Mouse (Mus musculus) embryonic facial prominence, embryonic 11.5 days (tissue): ENCODE results near the gene Sp100. TPM values are rescaled to one million over a fixed set of nuclear protein-coding genes. Genes with fewer than 3 reads are reported as not detected.
"Not testable (repeated sequence)": the region's sequence is repeated elsewhere in the genome, so short reads cannot be mapped to it uniquely, and the experiment has no call there.

ENCODE experiments used
- ATAC-seq: fragments of 200-750 bp; cut with Nextera tagmentation; replicated peaks from 2 replicates; pipeline ENCODE4 v1.8.0; 2017; ENCODE audit warnings: low read depth; ENCODE audit not compliant: insufficient number of reproducible peaks, low FRiP score, low TSS enrichment
- DNase-seq: peaks from one replicate; pipeline ENCODE4 v3.0.0-alpha.2; 2015; ENCODE audit warnings: low spot score
- H3K27ac ChIP-seq: fragments of 300-500 bp; sonication (generic); replicated peaks from 2 replicates; pipeline ENCODE4 v1.5.1; 2014; ENCODE audit warnings: mild to moderate bottlenecking, low read depth, low read length, control low read depth
- H3K27me3 ChIP-seq: fragments of 300-500 bp; sonication (generic); 2 replicates; pipeline ENCODE4 v1.6.1; 2014; ENCODE audit warnings: mild to moderate bottlenecking, low read length, moderate library complexity, mixed read lengths; ENCODE audit not compliant: control insufficient read depth, insufficient read depth
- H3K36me3 ChIP-seq: fragments of 300-500 bp; sonication (generic); replicated peaks from 2 replicates; pipeline ENCODE4 v1.6.1; 2014; ENCODE audit warnings: low read depth, mild to moderate bottlenecking, low read length, moderate library complexity, mixed read lengths; ENCODE audit not compliant: control insufficient read depth, insufficient read depth
- H3K4me1 ChIP-seq: fragments of 300-500 bp; sonication (generic); 2 replicates; pipeline ENCODE4 v1.6.1; 2014; ENCODE audit warnings: low read length, mixed read lengths; ENCODE audit not compliant: control insufficient read depth, insufficient read depth
- H3K4me2 ChIP-seq: fragments of 300-500 bp; sonication (generic); 2 replicates; pipeline ENCODE4 v1.6.1; 2014; ENCODE audit warnings: low read depth, mild to moderate bottlenecking, control low read depth, low read length, moderate library complexity
- H3K4me3 ChIP-seq: fragments of 300-500 bp; sonication (generic); 2 replicates; pipeline ENCODE4 v1.5.1; 2014; ENCODE audit warnings: low read depth, low read length, control low read depth
- H3K9ac ChIP-seq: fragments of 300-500 bp; sonication (generic); replicated peaks from 2 replicates; pipeline ENCODE4 v1.6.1; 2014; ENCODE audit warnings: mild to moderate bottlenecking, control low read depth, low read length
- H3K9me3 ChIP-seq: fragments of 300-500 bp; sonication (generic); replicated peaks from 2 replicates; pipeline ENCODE4 v1.6.1; 2016; ENCODE audit warnings: mild to moderate bottlenecking, low read length, inconsistent platforms, mixed read lengths; ENCODE audit not compliant: control insufficient read depth
- WGBS: fragments of 180-500 bp; shearing (Covaris S2); extraction: QIAGEN DNeasy Blood & Tissue Kit; methylation state at CpG from one replicate; pipeline ENCODE4 v1.1.7; 2014; 5-methylcytosine and 5-hydroxymethylcytosine counted together
- polyA plus RNA-seq: library from polyadenylated mRNA; unstranded; fragments of >200 nt; fragmentation: Nextera tagmentation; extraction: Ambion mirVana; gene quantifications from 2 replicates; pipeline ENCODE4 v1.2.1, GENCODE M21; 2014

Sp100 gene
- polyA plus RNA-seq, 1 experiment from 2014 or later, result 0.25 TPM

GRCm38 (mm10) chr1:85617161-85617560 lies 32.6 kb upstream of the Sp100 start:
- H3K4me1 ChIP-seq, H3K4me2 ChIP-seq, H3K9me3 ChIP-seq, H3K27me3 ChIP-seq, DNase-seq, H3K4me3 ChIP-seq, H3K27ac ChIP-seq, H3K9ac ChIP-seq, H3K36me3 ChIP-seq, ATAC-seq: not testable (repeated sequence)
- WGBS, result 64% methylated on average over 4 of the region's 5 CpGs

- not testable (repeated sequence) for H3K27ac ChIP-seq, H3K27me3 ChIP-seq, ATAC-seq, H3K36me3 ChIP-seq, H3K9me3 ChIP-seq, DNase-seq, H3K4me3 ChIP-seq, H3K4me1 ChIP-seq, H3K4me2 ChIP-seq, H3K9ac ChIP-seq
- WGBS, result 54% methylated on average over 1 of the region's 1 CpGs
Measured at GRCm38 (mm10) chr1:85618689-85619088, 31.1 kb upstream of the Sp100 start.

- not testable (repeated sequence) for DNase-seq, H3K9ac ChIP-seq
- WGBS, result 64% methylated on average over 3 of the region's 3 CpGs
Measured at GRCm38 (mm10) chr1:85636936-85637335, 12.9 kb upstream of the Sp100 start.

GRCm38 (mm10) chr1:85638144-85638543 lies 11.6 kb upstream of the Sp100 start:
- H3K9me3 ChIP-seq, H3K4me3 ChIP-seq, H3K4me2 ChIP-seq, H3K27ac ChIP-seq, H3K36me3 ChIP-seq, ATAC-seq, H3K27me3 ChIP-seq, DNase-seq, H3K9ac ChIP-seq, H3K4me1 ChIP-seq: not testable (repeated sequence)
- WGBS, result 84% methylated on average over 4 of the region's 4 CpGs

More at GRCm38 (mm10) chr1:85636936-85637335, 12.9 kb upstream of the Sp100 start:
- H3K27me3 ChIP-seq, H3K9me3 ChIP-seq, H3K4me2 ChIP-seq, H3K4me3 ChIP-seq, ATAC-seq, H3K36me3 ChIP-seq, H3K4me1 ChIP-seq, H3K27ac ChIP-seq: not testable (repeated sequence)

DNA sequence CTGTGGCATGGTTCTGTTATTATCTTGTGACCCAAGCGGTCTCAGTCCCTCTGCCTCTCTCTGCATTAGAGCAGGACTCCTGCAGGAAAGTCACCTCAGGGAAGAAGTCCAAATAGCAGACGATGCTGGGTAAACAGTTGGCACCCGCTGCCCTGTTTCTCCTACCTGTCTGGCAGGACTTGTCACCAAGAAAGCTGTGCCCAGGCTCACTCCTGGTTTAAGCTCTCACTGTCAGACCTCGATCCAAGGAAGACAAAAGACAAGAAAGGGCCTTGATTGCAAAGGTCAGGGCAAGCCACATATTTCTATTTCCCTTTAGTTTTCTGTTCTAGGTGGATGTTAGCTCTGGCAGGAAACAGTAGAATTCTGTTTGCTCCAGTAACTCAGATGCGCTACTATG lies 736 bp downstream of the Sp100 start:
- ATAC-seq, result not testable (repeated sequence)

DNA sequence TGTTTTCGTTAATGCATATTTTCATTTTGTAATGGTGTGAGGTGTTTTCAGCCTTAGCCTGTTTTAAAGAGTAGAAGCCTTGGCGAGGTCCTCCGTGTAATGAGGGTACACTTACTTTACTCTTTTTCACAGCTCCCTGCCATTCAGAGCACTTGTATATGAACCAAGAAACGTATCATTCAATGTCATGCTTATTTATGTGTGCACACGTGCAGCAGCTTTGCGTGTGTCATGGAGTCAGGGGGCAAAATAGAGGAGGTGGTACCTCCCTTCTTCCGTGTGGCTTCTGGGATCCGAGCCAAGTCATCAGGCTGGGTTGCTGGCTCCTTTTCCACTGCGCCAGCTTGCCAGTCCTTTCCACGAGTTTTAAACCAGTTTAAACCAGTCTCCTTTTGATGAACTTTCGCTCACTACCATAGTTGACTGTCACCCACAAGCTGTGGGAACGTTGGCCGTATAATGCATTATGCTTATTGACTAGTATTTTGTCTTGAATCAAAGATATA lies 2.0 kb downstream of the Sp100 start:
- H3K4me1 ChIP-seq, H3K9ac ChIP-seq, H3K4me3 ChIP-seq, ATAC-seq, DNase-seq, H3K27ac ChIP-seq, H3K27me3 ChIP-seq, H3K9me3 ChIP-seq, H3K36me3 ChIP-seq, H3K4me2 ChIP-seq: not testable (repeated sequence)
- 85% methylated on average over 13 of the region's 13 CpGs for WGBS

More for the DNA sequence above, 736 bp downstream of the Sp100 start:
- H3K4me3 ChIP-seq, H3K27me3 ChIP-seq, H3K4me2 ChIP-seq, H3K36me3 ChIP-seq, H3K27ac ChIP-seq, H3K9me3 ChIP-seq, H3K4me1 ChIP-seq, DNase-seq, H3K9ac ChIP-seq: not testable (repeated sequence)
- WGBS, result 85% methylated on average over 3 of the region's 5 CpGs

DNA sequence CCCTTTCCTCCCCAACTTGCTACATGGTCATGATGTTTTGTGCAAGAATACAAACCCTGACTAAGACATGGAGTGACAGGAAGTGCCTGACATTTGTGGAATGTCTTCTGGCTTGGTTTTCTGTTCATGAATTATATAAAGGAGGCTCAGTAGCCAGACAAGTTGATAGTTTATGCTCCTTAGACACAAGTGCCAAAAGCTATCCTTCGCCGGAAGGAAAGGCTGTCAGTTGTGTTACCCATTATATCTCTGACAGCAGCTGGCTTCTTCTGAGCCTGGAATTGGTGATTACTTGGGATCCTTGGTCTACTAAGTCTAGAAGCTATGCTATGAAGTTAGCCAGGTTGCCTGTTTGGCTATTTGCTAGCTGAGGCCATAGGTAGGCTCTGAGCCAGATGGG lies 7.4 kb downstream of the Sp100 start:
- H3K4me2 ChIP-seq, H3K27ac ChIP-seq, H3K36me3 ChIP-seq, H3K9ac ChIP-seq, H3K9me3 ChIP-seq, H3K4me1 ChIP-seq, DNase-seq, H3K4me3 ChIP-seq, ATAC-seq, H3K27me3 ChIP-seq: not testable (repeated sequence)
- WGBS, result 87% methylated on average over 2 of the region's 2 CpGs

- Histone ChIP-seq H3K36me3 (no peaks in the 10 kb centered on the region), H3K9me3 (no peaks in the 10 kb centered on the region), H3K4me1 (no peaks in the 10 kb centered on the region), H3K9ac (no peak overlapping the region), H3K4me3 (no peak overlapping the region), H3K4me2 (no peak overlapping the region), H3K27me3 (no peaks in the 10 kb centered on the region), H3K27ac (no peak overlapping the region)
- DNase-seq (no peak), ATAC-seq (no peak)
Measured at GRCm38 (mm10) chr1:85664266-85664665, 14.5 kb downstream of the Sp100 start.
